Comparison of ENCODE assay signal across 27 mouse cellular contexts in the genomic region with DNA sequence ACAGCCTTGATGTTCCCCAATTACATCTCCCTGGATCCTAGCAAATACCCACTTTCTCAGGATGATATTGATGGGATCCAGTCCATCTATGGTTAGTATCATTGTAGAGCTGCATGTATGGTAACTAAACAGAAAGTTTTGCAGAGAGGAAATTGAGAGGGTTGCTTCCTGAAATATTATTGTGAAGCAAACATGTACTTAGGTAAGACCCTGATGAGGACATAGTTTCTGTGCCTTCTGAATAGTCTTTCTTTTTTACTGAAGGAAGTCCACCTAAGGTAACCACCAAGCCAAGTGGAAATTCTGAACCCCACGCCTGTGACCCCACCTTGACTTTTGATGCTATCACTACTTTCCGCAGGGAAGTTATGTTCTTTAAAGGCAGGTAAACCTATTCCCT. TPM values are rescaled to one million over a fixed set of nuclear protein-coding genes. Genes with fewer than 3 reads are reported as not detected.
DNase-seq lines count a peak whose midpoint lies in the region; ATAC-seq and TF ChIP-seq lines count a peak whose summit lies in the region.
"Had no signal": no experiment of that assay in that cellular context is flagged by ENCODE, and none has a peak within 500 bp of the region (broad histone marks: within the 10 kb centered on the region; RNA-seq: fewer than 3 reads in every experiment).

No protein-coding gene starts in this region.

- no peak for ATAC-seq in liver, postnatal 0 days
- ATAC-seq in granulocyte monocyte progenitor cell, adult 5-6 weeks (replicated peaks; ENCODE audit: poor library complexity, severe bottlenecking), result peak; percentile 61
- ATAC-seq in megakaryocyte progenitor cell, adult 5-6 weeks (replicated peaks; ENCODE audit: poor library complexity), result peak; percentile 67
- ATAC-seq: forebrain, embryonic 13.5 days; forebrain, embryonic 16.5 days had no signal

- H3K4me2 ChIP-seq in liver, postnatal 0 days (ENCODE audit: low read depth, low read length), result no peak overlapping the region
- H3K4me2 ChIP-seq: embryonic facial prominence, embryonic 13.5 days; embryonic facial prominence, embryonic 15.5 days; forebrain, embryonic 13.5 days had no signal

- H3K9me3 ChIP-seq in liver, postnatal 0 days (ENCODE audit: low read length), result no peaks in the 10 kb centered on the region
- H3K9me3 ChIP-seq: embryonic facial prominence, embryonic 13.5 days; embryonic facial prominence, embryonic 15.5 days; forebrain, embryonic 13.5 days had no signal

- H3K9ac ChIP-seq in liver, postnatal 0 days (replicated peaks), result no peak overlapping the region
- H3K9ac ChIP-seq: embryonic facial prominence, embryonic 13.5 days; embryonic facial prominence, embryonic 15.5 days; forebrain, embryonic 13.5 days had no signal

- no peak for TF ChIP-seq CTCF in liver, postnatal 0 days (IDR thresholded peaks at IDR 0.05; ENCODE audit: low read depth)

- no peak for DNase-seq in liver, postnatal 0 days
- DNase-seq in liver, result no peak
- no peak for DNase-seq in kidney, postnatal 36 days
- no peak for DNase-seq in cerebellum, postnatal 14 days
- DNase-seq: adrenal gland, adult 2 months; adrenal gland, postnatal 10 days; adrenal gland, postnatal 25 days; cerebellum, adult 11-12 months; cerebellum, adult 2 months; cerebellum, adult 9-10 months; cerebellum, postnatal 10 days; cerebellum, postnatal 36 days; embryo, embryonic 11 days had no signal

- peak; percentile 54; the same call in 1 of the 2 replicates for TF ChIP-seq EP300 in liver, postnatal 0 days (IDR thresholded peaks at IDR 0.05; ENCODE audit: low read depth)

- peak overlapping the region; percentile 60 for H3K27ac ChIP-seq in liver, postnatal 0 days (ENCODE audit: low read depth)
- H3K27ac ChIP-seq: embryonic facial prominence, embryonic 13.5 days; embryonic facial prominence, embryonic 15.5 days; forebrain, embryonic 13.5 days had no signal

- 76% methylated on average over 2 of the region's 2 CpGs for WGBS in liver, postnatal 0 days (ENCODE audit: insufficient replicate concordance)

- no peak overlapping the region for H3K4me3 ChIP-seq in liver, postnatal 0 days (ENCODE audit: low read depth, low read length)
- H3K4me3 ChIP-seq: embryonic facial prominence, embryonic 13.5 days; embryonic facial prominence, embryonic 15.5 days; erythroblast, embryonic 14.5 days; forebrain, embryonic 13.5 days had no signal

- H3K27me3 ChIP-seq in liver, postnatal 0 days (ENCODE audit: insufficient read depth, low read length), result no peaks in the 10 kb centered on the region
- H3K27me3 ChIP-seq: embryonic facial prominence, embryonic 13.5 days; embryonic facial prominence, embryonic 15.5 days; forebrain, embryonic 13.5 days had no signal

- H3K36me3 ChIP-seq in liver, postnatal 0 days (replicated peaks; ENCODE audit: insufficient read depth, low read length), result no peaks in the 10 kb centered on the region
- H3K36me3 ChIP-seq: embryonic facial prominence, embryonic 13.5 days; embryonic facial prominence, embryonic 15.5 days had no signal

- 0 out of 2 replicates have a peak, but pooled peaks cover 3% of the 10 kb centered on the region for H3K4me1 ChIP-seq in liver, postnatal 0 days (ENCODE audit: insufficient read depth)
- H3K4me1 ChIP-seq: embryonic facial prominence, embryonic 13.5 days; embryonic facial prominence, embryonic 15.5 days; forebrain, embryonic 13.5 days had no signal

RNA-seq across cellular contexts. Expression of gene Mmp27, which starts 6.2 kb away (rescaled TPM):
- polyA plus RNA-seq in liver, postnatal 0 days (2015; fragmentation: Nextera tagmentation; extraction: Ambion mirVana), result 0.33 and 0.38 TPM in 2 replicates
- total RNA-seq in granulocyte monocyte progenitor cell, adult 5-6 weeks (2014; fragmentation: Nextera tagmentation), result not detected in 2 replicates
- 0.47 TPM in 1 of 2 replicates, not detected in the other for total RNA-seq in granulocyte monocyte progenitor cell, adult 5-6 weeks (2017)
- total RNA-seq in megakaryocyte progenitor cell, adult 5-6 weeks (2015), result not detected in 2 replicates
- total RNA-seq in megakaryocyte progenitor cell, adult 5-6 weeks (2017), result 0.25 TPM in 1 of 2 replicates, not detected in the other
- total RNA-seq: ES-E14 had no signal
- polyA plus RNA-seq: C2C12; cerebellum, adult 2 months; embryonic facial prominence, embryonic 11.5 days; embryonic facial prominence, embryonic 13.5 days; embryonic facial prominence, embryonic 15.5 days; erythroblast, embryonic 14.5 days; forebrain, embryonic 11.5 days; forebrain, embryonic 13.5 days; forebrain, embryonic 16.5 days had no signal

RNA-seq across cellular contexts. Expression of gene Mmp8, which starts 19.1 kb away (rescaled TPM):
- 16.8 and 17.2 TPM in 2 replicates for polyA plus RNA-seq in liver, postnatal 0 days (2015; fragmentation: Nextera tagmentation; extraction: Ambion mirVana)
- 2.3 and 4.7 TPM in 2 replicates for total RNA-seq in granulocyte monocyte progenitor cell, adult 5-6 weeks (2014; fragmentation: Nextera tagmentation)
- total RNA-seq in granulocyte monocyte progenitor cell, adult 5-6 weeks (2017), result 14.0 and 15.2 TPM in 2 replicates
- total RNA-seq in megakaryocyte progenitor cell, adult 5-6 weeks (2015), result 15.8 and 18.2 TPM in 2 replicates
- total RNA-seq in megakaryocyte progenitor cell, adult 5-6 weeks (2017), result 13.2 and 18.4 TPM in 2 replicates
- total RNA-seq: ES-E14, MEL had no signal
- polyA plus RNA-seq: adrenal gland, adult 2 months; C2C12; embryonic facial prominence, embryonic 13.5 days; erythroblast, embryonic 14.5 days; forebrain, embryonic 11.5 days; forebrain, embryonic 13.5 days; forebrain, embryonic 16.5 days had no signal

RNA-seq across cellular contexts. Expression of gene Mmp20, which starts 50.7 kb away (rescaled TPM):
- polyA plus RNA-seq in liver, postnatal 0 days (2015; fragmentation: Nextera tagmentation; extraction: Ambion mirVana), result not detected in 2 replicates
- total RNA-seq in granulocyte monocyte progenitor cell, adult 5-6 weeks (2014; fragmentation: Nextera tagmentation), result not detected in 2 replicates
- not detected in 2 replicates for total RNA-seq in granulocyte monocyte progenitor cell, adult 5-6 weeks (2017)
- total RNA-seq in megakaryocyte progenitor cell, adult 5-6 weeks (2015), result not detected in 2 replicates
- total RNA-seq in megakaryocyte progenitor cell, adult 5-6 weeks (2017), result not detected in 2 replicates
- total RNA-seq: adrenal gland, adult 2 months; adrenal gland, postnatal 10 days; adrenal gland, postnatal 25 days; adrenal gland, postnatal 4 days; common myeloid progenitor, adult 5-6 weeks; MEL had no signal
- polyA plus RNA-seq: adrenal gland, adult 2 months; C2C12; embryonic facial prominence, embryonic 11.5 days; embryonic facial prominence, embryonic 13.5 days; embryonic facial prominence, embryonic 15.5 days; erythroblast, embryonic 14.5 days; forebrain, embryonic 11.5 days; forebrain, embryonic 13.5 days; forebrain, embryonic 16.5 days had no signal
